Mouse (Mus musculus) heart, postnatal 0 days (tissue): ENCODE data around the gene Rbbp5. TPM values are rescaled to one million over a fixed set of nuclear protein-coding genes. Genes with fewer than 3 reads are reported as not detected.

ENCODE experiments used
- ATAC-seq: fragments of 200-750 bp; cut with Nextera tagmentation; 2 replicates; pipeline ENCODE4 v1.8.0; 2017; ENCODE audit warnings: low read depth, moderate number of reproducible peaks, moderate library complexity; ENCODE audit not compliant: insufficient read depth
- DNase-seq: peaks from one replicate; pipeline ENCODE4 v3.0.0-alpha.2; 2016; ENCODE audit warnings: low spot score
- H3K27ac ChIP-seq: fragments of 300-500 bp; sonication (generic); 2 replicates; pipeline ENCODE4 v1.5.1; 2014; ENCODE audit warnings: low read depth, mild to moderate bottlenecking
- H3K27me3 ChIP-seq: fragments of 300-500 bp; sonication (generic); 2 replicates; pipeline ENCODE4 v1.6.1; 2014; ENCODE audit warnings: low read length, mixed read lengths; ENCODE audit not compliant: control insufficient read depth, insufficient read depth
- H3K36me3 ChIP-seq: fragments of 300-500 bp; sonication (generic); replicated peaks from 2 replicates; pipeline ENCODE4 v1.6.1; 2014; ENCODE audit warnings: low read length, mixed read lengths; ENCODE audit not compliant: control insufficient read depth, insufficient read depth
- H3K4me1 ChIP-seq: fragments of 300-500 bp; sonication (generic); 2 replicates; pipeline ENCODE4 v1.6.1; 2014; ENCODE audit warnings: antibody characterized with exemption; ENCODE audit not compliant: control insufficient read depth, insufficient read depth
- H3K4me2 ChIP-seq: fragments of 300-500 bp; sonication (generic); 2 replicates; pipeline ENCODE4 v1.6.1; 2014; ENCODE audit warnings: low read depth, mild to moderate bottlenecking, low read length, moderate library complexity
- H3K4me3 ChIP-seq: fragments of 300-500 bp; sonication (generic); 2 replicates; pipeline ENCODE4 v1.5.1; 2014; ENCODE audit warnings: low read depth, low read length
- H3K9ac ChIP-seq: fragments of 300-500 bp; sonication (generic); replicated peaks from 2 replicates; pipeline ENCODE4 v1.6.1; 2014; ENCODE audit warnings: low read depth, low read length, mixed read lengths
- H3K9me3 ChIP-seq: fragments of 300-500 bp; sonication (generic); replicated peaks from 2 replicates; pipeline ENCODE4 v1.6.1; 2016; ENCODE audit warnings: low read length; ENCODE audit not compliant: control insufficient read depth
- CTCF ChIP-seq: IDR thresholded peaks from 2 replicates; pipeline ENCODE4 v1.5.1; 2016; ENCODE audit warnings: antibody characterized with exemption, control low read depth, low read depth
- EP300 ChIP-seq: IDR thresholded peaks from 2 replicates; pipeline ENCODE4 v1.6.1; 2016; ENCODE audit warnings: antibody characterized with exemption, low read depth
- WGBS: fragments of 180-500 bp; shearing (Covaris S2); extraction: QIAGEN DNeasy Blood & Tissue Kit; methylation state at CpG from one replicate; pipeline ENCODE4 v1.1.7; 2014; 5-methylcytosine and 5-hydroxymethylcytosine counted together
- polyA plus RNA-seq: library from polyadenylated mRNA; unstranded; fragments of >200 nt; fragmentation: Nextera tagmentation; extraction: Ambion mirVana; gene quantifications from 2 replicates; pipeline ENCODE4 v1.2.1, GENCODE M21; 2015
- total RNA-seq: library from RNA; depleted of rRNA; stranded (reverse); fragments of >200 nt; gene quantifications from 2 replicates; pipeline ENCODE4 v1.2.3, GENCODE M21; 2014; ENCODE audit warnings: low replicate concordance

The Rbbp5 gene
- total and polyA plus RNA-seq, 2 experiments from 2014 or later, result 15.8 to 35.3 TPM

DNA sequence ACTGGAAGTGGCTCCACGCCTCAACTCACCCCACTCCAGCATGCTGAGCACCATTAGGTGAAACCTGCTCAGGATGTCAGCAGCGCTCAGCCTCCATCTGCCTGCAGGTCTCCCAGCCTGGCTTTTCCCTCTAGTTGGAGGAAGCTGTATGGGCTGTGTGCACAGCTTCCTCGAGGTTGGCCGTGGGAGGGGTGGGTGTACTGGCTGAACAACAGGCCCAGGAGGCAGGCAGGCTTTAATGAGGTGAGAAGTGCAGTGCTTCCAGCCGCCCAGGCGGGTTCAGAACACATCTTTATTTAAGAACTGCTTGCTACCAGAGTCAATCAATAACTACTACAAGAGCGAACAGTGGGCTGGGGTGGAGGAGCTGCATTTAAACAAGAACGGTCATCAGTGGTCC lies 34.4 kb downstream of the Rbbp5 start:
- DNase-seq, result no peak
- Histone ChIP-seq H3K9me3 (no peaks in the 10 kb centered on the region), H3K27ac (no peak overlapping the region), H3K4me1 (no peaks in the 10 kb centered on the region), H3K4me3 (no peak overlapping the region), H3K4me2 (no peak overlapping the region), H3K36me3 (peaks cover 18% of the 10 kb centered on the region), H3K9ac (no peak overlapping the region), H3K27me3 (0 out of 2 replicates have a peak, but pooled peaks cover 9% of the 10 kb centered on the region)
- 55% methylated on average over 8 of the region's 8 CpGs for WGBS
- no peak for ATAC-seq
- TF ChIP-seq CTCF (no peak), EP300 (no peak)

DNA sequence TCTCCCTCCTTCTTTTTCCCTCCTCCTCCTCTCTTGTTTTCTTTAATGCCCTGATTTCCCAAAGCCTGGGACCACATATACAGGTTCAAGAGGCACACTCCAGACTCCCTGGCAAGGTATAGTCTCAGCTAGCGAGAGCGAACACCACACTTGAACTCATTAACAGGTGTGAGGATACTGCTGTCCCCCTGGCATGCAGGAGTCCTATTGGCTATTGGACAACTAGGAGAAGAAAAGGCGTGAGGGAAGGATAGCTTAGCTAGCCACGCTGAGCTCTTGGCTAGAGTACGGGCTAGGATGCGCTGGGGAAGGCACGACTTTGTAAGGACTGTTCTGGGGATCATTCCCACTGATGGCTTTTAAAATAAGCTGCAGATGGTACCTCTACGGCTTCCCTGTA lies 34.9 kb downstream of the Rbbp5 start:
- no peak overlapping the region for H3K4me3 ChIP-seq
- H3K27me3 ChIP-seq, result 0 out of 2 replicates have a peak, but pooled peaks cover 9% of the 10 kb centered on the region
- ATAC-seq (no peak), DNase-seq (no peak)
- H3K9me3 ChIP-seq, result no peaks in the 10 kb centered on the region
- H3K27ac ChIP-seq, result no peak overlapping the region
- H3K36me3 ChIP-seq, result peaks cover 12% of the 10 kb centered on the region
- H3K4me1 ChIP-seq, result no peaks in the 10 kb centered on the region
- TF ChIP-seq EP300 (no peak), CTCF (no peak)
- H3K9ac ChIP-seq, result no peak overlapping the region
- H3K4me2 ChIP-seq, result no peak overlapping the region
- 69% methylated on average over 8 of the region's 8 CpGs for WGBS

DNA sequence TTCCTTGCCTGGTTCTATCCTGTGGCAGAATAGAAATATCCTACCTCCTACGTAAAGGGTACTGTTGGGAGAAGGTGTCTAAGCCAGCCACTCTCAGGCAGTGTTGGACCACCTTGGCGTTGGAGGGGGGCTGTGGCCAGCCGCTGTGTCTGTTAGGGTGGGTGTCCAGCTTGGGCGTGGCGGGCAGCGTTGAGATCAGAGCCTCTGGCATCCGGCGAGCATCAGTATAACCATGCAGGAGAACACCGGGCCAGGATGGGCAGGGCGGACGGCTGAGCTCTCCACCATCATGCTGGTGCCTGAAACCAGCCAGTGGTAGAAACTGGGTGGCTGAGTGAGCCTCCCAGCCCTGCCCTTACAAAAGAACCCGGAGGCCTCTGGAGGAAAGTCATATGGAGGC lies 38.2 kb downstream of the Rbbp5 start:
- no peak overlapping the region for H3K9ac ChIP-seq
- TF ChIP-seq CTCF, result no peak
- no peak for TF ChIP-seq EP300
- ATAC-seq, result no peak
- 82% methylated on average over 12 of the region's 12 CpGs for WGBS
- no peak overlapping the region for H3K27ac ChIP-seq
- no peak overlapping the region for H3K4me3 ChIP-seq
- H3K9me3 ChIP-seq, result no peaks in the 10 kb centered on the region
- no peaks in the 10 kb centered on the region for H3K4me1 ChIP-seq
- H3K4me2 ChIP-seq, result no peak overlapping the region
- no peaks in the 10 kb centered on the region for H3K36me3 ChIP-seq
- no peak for DNase-seq
- H3K27me3 ChIP-seq, result 0 out of 2 replicates have a peak, but pooled peaks cover 9% of the 10 kb centered on the region

- no peak overlapping the region for H3K27ac ChIP-seq
- DNase-seq, result no peak
- H3K4me1 ChIP-seq, result no peaks in the 10 kb centered on the region
- H3K9ac ChIP-seq, result no peak overlapping the region
- no peaks in the 10 kb centered on the region for H3K36me3 ChIP-seq
- H3K4me2 ChIP-seq, result no peak overlapping the region
- H3K9me3 ChIP-seq, result no peaks in the 10 kb centered on the region
- no peak for ATAC-seq
- 85% methylated on average over 11 of the region's 11 CpGs for WGBS
- TF ChIP-seq CTCF (no peak), EP300 (no peak)
- H3K27me3 ChIP-seq, result 0 out of 2 replicates have a peak, but pooled peaks cover 9% of the 10 kb centered on the region
- no peak overlapping the region for H3K4me3 ChIP-seq
Measured at GRCm38 (mm10) chr1:132516776-132517175, 39.6 kb downstream of the Rbbp5 start.

DNA sequence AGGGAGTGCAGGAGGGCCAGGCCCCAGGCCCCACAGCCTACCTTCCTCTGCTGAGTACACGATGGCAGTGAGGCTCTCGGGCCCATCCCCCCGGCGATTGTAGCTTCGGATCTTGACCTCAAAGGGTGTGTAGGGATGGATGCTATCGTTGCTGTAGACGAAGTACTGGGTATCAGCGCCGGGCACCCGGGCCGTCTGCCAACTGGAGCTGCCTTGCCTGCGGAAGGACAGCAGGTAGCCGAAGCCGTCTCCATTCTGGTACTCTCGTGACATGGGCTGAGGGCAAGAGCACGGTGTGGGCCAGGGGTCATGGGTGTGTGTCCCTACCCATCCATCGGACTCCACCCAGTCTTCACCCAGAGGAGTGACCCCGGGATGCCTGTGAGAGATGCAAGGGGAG lies 41.5 kb downstream of the Rbbp5 start:
- no peaks in the 10 kb centered on the region for H3K9me3 ChIP-seq
- no peaks in the 10 kb centered on the region for H3K36me3 ChIP-seq
- no peak for ATAC-seq
- H3K27ac ChIP-seq, result no peak overlapping the region
- 0 out of 2 replicates have a peak, but pooled peaks cover 4% of the 10 kb centered on the region for H3K27me3 ChIP-seq
- no peaks in the 10 kb centered on the region for H3K4me1 ChIP-seq
- no peak overlapping the region for H3K4me3 ChIP-seq
- no peak for DNase-seq
- 63% methylated on average over 18 of the region's 18 CpGs for WGBS
- no peak overlapping the region for H3K9ac ChIP-seq
- no peak overlapping the region for H3K4me2 ChIP-seq
- TF ChIP-seq EP300 (no peak), CTCF (no peak)

GRCm38 (mm10) chr1:132519734-132520133 lies 42.6 kb downstream of the Rbbp5 start:
- DNase-seq (no peak), ATAC-seq (no peak)
- no peak overlapping the region for H3K9ac ChIP-seq
- no peak overlapping the region for H3K4me2 ChIP-seq
- no peak overlapping the region for H3K27ac ChIP-seq
- H3K36me3 ChIP-seq, result no peaks in the 10 kb centered on the region
- no peaks in the 10 kb centered on the region for H3K9me3 ChIP-seq
- TF ChIP-seq CTCF (no peak), EP300 (no peak)
- H3K4me3 ChIP-seq, result no peak overlapping the region
- no peaks in the 10 kb centered on the region for H3K4me1 ChIP-seq
- H3K27me3 ChIP-seq, result 0 out of 2 replicates have a peak, but pooled peaks cover 4% of the 10 kb centered on the region
- 88% methylated on average over 11 of the region's 11 CpGs for WGBS
